Mouse (Mus musculus): ENCODE measurements around the gene Gtf3c2. TPM values are rescaled to one million over a fixed set of nuclear protein-coding genes. Genes with fewer than 3 reads are reported as not detected.

The Gtf3c2 gene
- total RNA-seq, 2 experiments from 2014 or later, result 57.4 to 66.3 TPM

GRCm38 (mm10) chr5:31153516-31154151, 26.3 kb downstream of the Gtf3c2 start:
- peak in 1 of 2 experiments; percentile 21 for DNase-seq (ENCODE audit: low spot score in 2 of 2)

GRCm38 (mm10) chr5:31151746-31152145, 28.2 kb downstream of the Gtf3c2 start:
- DNase-seq (ENCODE audit: low spot score in 2 of 2), result no peak

- DNase-seq (ENCODE audit: low spot score in 2 of 2), result no peak
Measured at GRCm38 (mm10) chr5:31149781-31150180, 30.2 kb downstream of the Gtf3c2 start.

DNA sequence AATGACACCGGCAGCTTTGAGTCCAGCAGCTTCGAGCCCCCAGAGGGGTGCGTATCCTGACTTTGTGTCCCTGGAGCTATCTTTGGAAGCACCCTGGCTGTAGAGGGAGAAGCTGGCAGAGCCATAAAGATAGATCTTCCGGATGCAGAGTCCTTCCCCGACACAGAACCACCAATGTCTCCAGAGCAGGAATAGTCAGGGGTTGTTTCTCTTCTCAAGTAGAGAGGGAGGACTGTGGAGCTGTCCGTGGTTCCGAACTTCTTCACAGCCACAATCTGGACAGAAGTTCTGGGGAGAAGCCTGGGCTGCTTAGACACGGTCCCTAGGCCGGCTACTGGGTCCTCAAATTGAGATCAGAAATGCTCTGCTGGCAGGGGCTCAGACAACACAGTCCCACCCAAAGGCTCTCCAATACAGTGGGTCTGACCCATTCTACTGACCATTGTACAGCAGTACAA, 40.9 kb downstream of the Gtf3c2 start:
- no peak for DNase-seq (ENCODE audit: low spot score in 2 of 2)

DNA sequence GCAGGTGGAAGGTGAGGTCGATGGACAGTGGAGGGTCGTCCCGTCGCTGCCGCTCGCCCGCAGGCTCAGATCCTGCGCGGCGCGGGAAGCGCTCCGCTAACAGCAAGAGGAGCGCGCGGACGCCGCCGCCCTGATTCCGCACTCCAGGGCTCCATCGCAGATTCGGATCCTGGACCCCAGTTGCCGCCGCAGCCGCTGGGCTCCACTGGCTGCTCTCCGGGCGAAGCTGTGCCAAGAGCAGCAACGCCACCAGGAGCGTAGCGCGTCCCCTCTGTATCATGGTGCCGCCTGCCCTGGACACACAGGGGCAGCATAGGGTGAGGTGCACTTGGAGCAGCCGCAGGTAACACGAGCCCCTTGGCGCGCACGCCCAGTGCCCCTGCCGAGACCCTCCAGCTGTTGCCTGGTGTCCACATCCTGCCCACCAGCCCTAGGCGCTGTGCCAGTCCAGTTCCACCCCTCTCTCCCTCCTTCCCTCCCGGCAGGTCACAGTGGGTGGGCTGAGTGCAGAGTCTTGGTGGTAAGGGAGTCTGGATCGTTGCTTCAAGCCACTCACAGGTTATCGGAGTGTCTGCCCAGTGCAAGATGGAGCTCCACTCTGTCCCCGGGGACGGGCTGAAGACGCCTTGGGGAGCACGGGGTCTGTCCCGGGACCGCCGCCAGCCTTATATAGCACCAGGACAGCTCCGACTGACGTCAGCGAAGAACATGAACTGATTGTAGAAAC, 41.5 kb downstream of the Gtf3c2 start, which contains the start of gene Ucn:
Ucn (minus strand) TSS at position 589 of the 727 bp plus-strand sequence.
- DNase-seq (ENCODE audit: low spot score in 2 of 2), result peak in 1 of 2 experiments; percentile 17

GRCm38 (mm10) chr5:31137658-31138057, 42.3 kb downstream of the Gtf3c2 start:
- no peak for DNase-seq (ENCODE audit: low spot score in 2 of 2)

- peak in 1 of 2 experiments; percentile 20 for DNase-seq (ENCODE audit: low spot score in 2 of 2)
Measured at GRCm38 (mm10) chr5:31136730-31137424, 43.1 kb downstream of the Gtf3c2 start.

DNA sequence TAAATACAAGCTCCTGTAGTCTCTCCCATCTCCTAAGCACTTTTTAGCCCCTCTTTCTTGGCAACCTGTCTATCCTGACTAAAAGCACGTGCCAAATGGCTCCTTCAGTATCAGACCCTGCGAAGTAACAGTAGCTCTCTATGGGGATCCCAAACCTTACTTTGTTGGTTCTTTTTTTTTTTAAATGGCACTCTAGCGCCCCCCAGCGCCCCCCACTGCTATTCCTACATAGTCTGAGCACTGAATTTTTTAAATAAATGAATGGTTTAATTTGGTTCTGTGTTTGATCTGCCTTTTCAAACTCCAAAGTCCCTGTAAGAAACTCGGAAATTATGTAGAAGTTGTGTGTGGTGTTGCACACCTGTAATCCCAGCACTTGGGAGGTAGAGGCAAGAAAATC, 53.9 kb downstream of the Gtf3c2 start:
- DNase-seq (ENCODE audit: low spot score in 2 of 2), result no peak

- no peak for DNase-seq (ENCODE audit: low spot score in 2 of 2)
Measured at GRCm38 (mm10) chr5:31123481-31123880, 56.5 kb downstream of the Gtf3c2 start.

DNA sequence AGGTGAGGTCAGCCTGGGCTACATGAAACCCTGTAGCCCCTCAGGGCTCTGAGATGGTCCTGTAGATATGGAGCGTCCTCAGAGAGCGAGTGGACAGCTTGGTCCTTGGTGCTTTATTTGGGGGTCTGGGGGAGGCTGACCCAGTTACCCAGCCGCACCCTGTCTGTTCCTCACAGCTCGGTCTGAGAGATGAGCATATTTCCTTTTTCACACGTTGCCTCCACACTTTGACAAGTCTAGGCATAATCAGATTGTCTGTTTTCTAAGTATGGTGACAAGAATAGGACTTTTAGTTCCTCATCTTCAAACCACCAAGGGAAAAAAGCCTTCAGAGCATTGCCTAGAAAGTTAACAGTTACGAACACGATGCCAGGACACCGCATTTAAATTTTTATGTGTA, 58.8 kb downstream of the Gtf3c2 start:
- DNase-seq (ENCODE audit: low spot score in 2 of 2), result no peak

GRCm38 (mm10) chr5:31116912-31117311, 63.0 kb downstream of the Gtf3c2 start:
- DNase-seq (ENCODE audit: low spot score in 2 of 2), result no peak

- DNase-seq (ENCODE audit: low spot score in 2 of 2), result no peak
Measured at GRCm38 (mm10) chr5:31116354-31116753, 63.6 kb downstream of the Gtf3c2 start, which contains the start of gene Trim54. TSS of gene Trim54 (plus strand) at chr5:31116712.

DNA sequence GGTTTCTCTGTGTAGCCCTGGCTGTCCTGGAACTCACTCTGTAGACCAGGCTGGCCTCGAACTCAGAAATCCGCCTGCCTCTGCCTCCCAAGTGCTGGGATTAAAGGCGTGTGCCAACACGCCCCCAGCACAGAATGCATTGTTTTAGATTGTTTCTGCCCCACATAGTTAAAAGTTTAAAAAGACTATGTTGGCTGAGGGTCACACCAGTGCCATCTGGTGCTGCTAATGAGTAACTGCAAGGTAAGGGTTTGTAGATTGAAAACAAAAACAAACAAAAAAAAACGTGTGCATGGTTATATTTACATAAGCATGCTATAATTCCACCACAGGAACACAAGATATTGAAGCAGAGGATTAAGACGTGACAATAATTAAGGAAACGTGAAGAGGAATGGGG, 69.2 kb downstream of the Gtf3c2 start:
- no peak for DNase-seq (ENCODE audit: low spot score in 2 of 2)

- DNase-seq (ENCODE audit: low spot score in 2 of 2), result no peak
Measured at GRCm38 (mm10) chr5:31108000-31108490, 71.9 kb downstream of the Gtf3c2 start, which contains the start of gene Slc30a3. TSS of gene Slc30a3 (minus strand) at chr5:31108237.

Other genes starting within 250 kb of the Gtf3c2 start
- 10 to 100 TPM; 39.6 to 43.0 TPM for gene Cgref1, start 234.6 kb downstream of the Gtf3c2 start, total RNA-seq (2021)
- 100 to 1,000 TPM; 116 to 125 TPM for gene Preb, start 219.8 kb downstream of the Gtf3c2 start, total RNA-seq (2021)
- not detected for gene Tcf23, start 211.5 kb downstream of the Gtf3c2 start, total RNA-seq (2021)
- gene Atraid, start 131.8 kb downstream of the Gtf3c2 start, total RNA-seq (2021), result 10 to 100 TPM; 80.1 to 86.1 TPM
- gene Slc5a6, start 131.2 kb downstream of the Gtf3c2 start, total RNA-seq (2021), result 10 to 100 TPM; 14.2 to 16.6 TPM
- 10 to 100 TPM; 21.2 to 23.2 TPM for gene Cad, start 125.4 kb downstream of the Gtf3c2 start, total RNA-seq (2021)
- not detected for gene Dnajc5g, start 73.9 kb downstream of the Gtf3c2 start, total RNA-seq (2021)
- gene Slc30a3, start 71.9 kb downstream of the Gtf3c2 start, total RNA-seq (2021), result 10 to 100 TPM; 41.0 to 47.6 TPM
- gene Trim54, start 63.4 kb downstream of the Gtf3c2 start, total RNA-seq (2021), result not detected
- gene Ucn, start 41.3 kb downstream of the Gtf3c2 start, total RNA-seq (2021), result not detected
- 10 to 100 TPM; 36.3 to 41.4 TPM for gene Mpv17, start 25.9 kb downstream of the Gtf3c2 start, total RNA-seq (2021)
- gene Gm29609, start 233 bp downstream of the Gtf3c2 start, total RNA-seq (2021), result 1 to 10 TPM; 2.2 to 2.6 TPM
- gene Snx17, start 13.1 kb upstream of the Gtf3c2 start, total RNA-seq (2021), result 10 to 100 TPM; 77.1 to 83.3 TPM
- gene Eif2b4, start 13.3 kb upstream of the Gtf3c2 start, total RNA-seq (2021), result 10 to 100 TPM; 53.0 to 62.7 TPM
- gene Zfp513, start 22.2 kb upstream of the Gtf3c2 start, total RNA-seq (2021), result 10 to 100 TPM; 28.9 to 33.1 TPM
- 100 to 1,000 TPM; 102 to 107 TPM for gene Ppm1g, start 40.5 kb upstream of the Gtf3c2 start, total RNA-seq (2021)
- 10 to 100 TPM; 76.3 to 76.6 TPM for gene Nrbp1, start 60.7 kb upstream of the Gtf3c2 start, total RNA-seq (2021)
- gene Gm9970, start 61.1 kb upstream of the Gtf3c2 start, total RNA-seq (2021), result not detected
- 1 to 10 TPM; 2.3 to 2.9 TPM for gene Krtcap3, start 71.5 kb upstream of the Gtf3c2 start, total RNA-seq (2021)
- gene Ift172, start 111.0 kb upstream of the Gtf3c2 start, total RNA-seq (2021), result 10 to 100 TPM; 68.7 to 70.3 TPM
- 100 to 1,000 TPM; 164 to 185 TPM for gene Fndc4, start 115.9 kb upstream of the Gtf3c2 start, total RNA-seq (2021)
- under 1 TPM; 0.09 to 0.25 TPM for gene Gckr, start 117.3 kb upstream of the Gtf3c2 start, total RNA-seq (2021)

All from layer of hippocampus, postnatal 10 days (tissue).